Mouse (Mus musculus): ENCODE data around the gene Coro1b.

The Coro1b gene

DNA sequence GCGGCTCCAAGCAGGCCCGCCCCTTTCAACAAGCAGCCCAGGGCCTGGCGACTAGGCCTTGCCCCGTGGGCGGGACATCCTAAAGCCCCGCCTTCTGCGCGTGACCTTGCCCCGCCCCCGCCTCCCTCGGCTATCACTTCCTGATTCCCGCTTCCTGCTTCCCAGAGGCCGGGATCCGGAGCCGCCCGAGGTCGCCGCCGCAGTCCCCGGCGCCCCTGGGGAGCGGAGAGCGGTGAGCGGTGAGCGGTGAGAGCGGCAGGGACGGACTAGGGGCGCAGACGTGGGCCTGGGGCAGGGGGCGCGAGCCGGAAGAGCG lies at the start of gene Coro1b:
Gene Coro1b (plus strand): TSS at position 129 of the 316 bp plus-strand sequence.
- DNase-seq = peak; percentile 96

DNA sequence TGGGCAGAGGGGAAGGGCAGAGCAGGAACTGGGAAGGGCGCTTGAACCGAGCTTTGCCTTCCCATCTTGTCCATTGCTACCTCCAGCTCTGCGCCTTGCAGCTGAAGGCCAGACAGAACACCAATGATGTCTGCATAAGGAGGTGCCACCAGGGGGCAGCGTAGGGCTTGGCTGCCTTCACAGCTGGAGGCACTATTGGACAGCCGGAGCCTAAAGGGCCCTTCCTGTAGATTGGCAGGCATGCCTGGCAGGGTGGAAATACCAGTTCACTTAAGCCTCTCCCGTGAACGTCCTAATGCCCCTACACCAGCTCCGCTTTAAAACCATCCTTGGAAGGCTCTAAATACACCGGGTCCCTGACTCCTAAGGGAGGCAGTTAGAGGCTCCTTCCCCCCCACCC lies 49.4 kb upstream of the Coro1b start:
- peak; percentile 94 for DNase-seq

DNA sequence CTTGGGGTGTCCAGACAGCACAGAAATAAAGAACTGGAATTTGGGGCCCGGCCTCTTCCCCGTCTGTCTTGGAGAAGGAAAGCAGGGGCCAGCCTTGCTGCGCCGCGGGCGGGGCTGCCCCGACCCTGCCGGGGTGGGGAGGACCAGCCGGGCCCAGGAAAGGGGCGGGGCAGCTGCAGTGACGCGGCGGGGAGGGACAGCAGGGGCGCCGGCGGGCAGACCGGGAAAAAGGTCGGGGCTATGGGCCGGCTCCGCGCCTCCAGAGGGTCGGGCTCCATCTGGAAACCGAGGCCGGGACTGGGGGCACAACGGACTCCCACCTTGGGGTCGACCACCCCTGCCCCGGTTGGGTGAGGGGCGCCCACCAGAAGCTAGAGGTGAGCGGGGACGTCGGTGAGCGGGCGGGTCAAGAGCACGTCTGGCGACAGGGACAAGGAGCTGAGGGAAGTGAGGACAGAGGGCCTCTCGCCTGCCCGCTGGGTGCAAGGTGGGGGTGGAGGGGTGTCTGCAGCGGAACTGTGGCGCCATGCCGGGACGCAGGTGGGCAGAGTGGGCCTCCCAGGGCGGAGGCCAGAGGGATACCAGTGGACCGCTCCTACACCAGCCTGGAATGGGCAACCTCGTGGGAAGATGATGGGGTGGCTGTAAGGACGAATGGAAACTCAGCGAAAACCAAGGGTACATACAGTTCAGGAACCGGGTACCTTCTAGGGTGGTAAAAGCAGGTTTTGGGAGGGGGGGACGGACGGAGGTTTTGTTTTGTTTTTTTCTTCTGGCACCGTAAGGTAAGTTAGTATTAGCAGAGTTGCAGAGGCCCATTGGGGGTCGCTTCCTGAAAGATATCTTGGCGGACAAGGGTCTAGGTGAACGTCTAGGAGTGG lies 48.3 kb upstream of the Coro1b start, which contains the start of gene Pitpnm1:
Gene Pitpnm1 (plus strand): TSS at position 162 of the 881 bp plus-strand sequence.
- DNase-seq = peak; percentile 60

DNA sequence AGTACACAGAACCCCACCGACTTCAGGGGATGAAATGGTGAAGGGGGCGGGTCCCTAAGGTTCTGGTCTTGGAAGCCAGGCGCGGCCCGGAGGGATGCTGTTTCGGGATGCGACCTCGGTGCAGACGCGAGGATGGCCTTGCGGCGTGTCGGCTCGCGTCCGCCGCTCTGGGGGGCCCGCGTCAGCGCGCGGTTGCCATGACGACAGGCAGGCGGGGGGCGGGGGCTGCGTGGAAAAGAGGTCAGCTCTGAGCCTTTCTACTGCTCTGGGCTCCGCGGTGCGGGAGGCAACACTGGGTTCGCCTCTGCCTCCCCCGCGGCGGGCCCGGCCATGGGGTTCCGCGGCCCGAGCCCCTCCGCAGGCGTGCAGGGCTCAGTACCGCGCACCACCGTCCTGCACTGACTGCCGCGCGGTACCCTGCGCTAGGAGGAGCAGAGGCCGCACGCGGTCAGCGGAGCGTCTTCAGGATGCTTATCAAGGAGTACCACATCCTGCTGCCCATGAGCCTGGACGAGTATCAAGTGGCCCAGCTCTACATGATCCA lies 47.6 kb upstream of the Coro1b start:
- peak; percentile 77 for DNase-seq

DNA sequence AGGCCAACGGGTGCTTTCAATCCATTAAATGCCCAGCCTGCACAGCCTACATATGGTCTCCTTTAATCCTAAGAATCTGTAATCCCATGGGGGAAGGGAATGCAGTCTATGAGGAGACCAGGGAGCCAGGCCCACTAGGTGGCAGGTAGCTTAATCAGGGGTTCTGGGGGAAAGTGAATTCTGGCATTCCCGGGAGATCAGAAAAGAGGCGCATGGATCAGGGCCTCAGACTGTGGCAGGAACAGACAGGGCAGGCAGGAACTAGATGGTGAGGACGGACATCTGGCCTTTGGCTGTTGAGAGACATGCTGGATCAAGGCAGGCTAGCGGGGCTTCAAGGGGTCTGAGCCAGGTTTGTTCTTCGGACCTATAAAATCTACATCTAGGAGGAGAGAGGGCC lies 47.0 kb upstream of the Coro1b start:
- no peak for DNase-seq

DNA sequence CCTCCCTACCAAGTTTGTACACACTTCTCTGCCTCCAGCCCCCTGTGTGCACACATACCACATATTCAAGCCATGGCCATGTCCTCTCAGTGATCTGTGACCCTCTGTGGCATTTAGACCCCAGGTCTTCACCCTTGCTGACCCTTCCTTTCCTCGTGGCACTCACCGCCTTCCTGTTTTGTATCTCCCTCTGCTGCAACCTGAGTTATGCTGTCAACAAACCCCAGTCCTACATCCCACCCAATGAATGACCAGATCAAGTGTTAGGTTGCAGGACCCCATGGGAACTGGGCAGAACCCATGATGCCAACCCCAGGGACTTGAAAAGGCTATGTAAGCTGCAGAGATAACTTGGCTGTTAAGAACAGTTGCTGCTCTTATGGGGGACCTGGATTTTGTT lies 46.4 kb upstream of the Coro1b start:
- DNase-seq = no peak

DNA sequence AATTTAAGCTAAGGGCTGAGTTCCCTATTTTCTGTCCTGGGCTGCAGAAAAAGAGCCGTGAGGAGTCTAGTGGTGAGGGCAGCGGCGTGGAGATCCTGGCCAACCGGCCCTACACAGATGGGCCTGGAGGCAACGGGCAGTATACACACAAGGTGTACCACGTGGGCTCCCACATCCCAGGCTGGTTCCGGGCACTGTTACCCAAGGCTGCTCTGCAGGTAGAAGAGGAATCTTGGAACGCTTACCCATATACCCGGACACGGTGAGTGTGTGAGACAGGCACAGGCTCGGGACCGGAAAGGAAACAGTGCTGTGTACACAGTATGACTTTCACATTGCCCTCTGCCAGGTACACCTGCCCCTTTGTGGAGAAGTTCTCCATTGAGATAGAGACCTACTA lies 45.8 kb upstream of the Coro1b start:
- no peak for DNase-seq

DNA sequence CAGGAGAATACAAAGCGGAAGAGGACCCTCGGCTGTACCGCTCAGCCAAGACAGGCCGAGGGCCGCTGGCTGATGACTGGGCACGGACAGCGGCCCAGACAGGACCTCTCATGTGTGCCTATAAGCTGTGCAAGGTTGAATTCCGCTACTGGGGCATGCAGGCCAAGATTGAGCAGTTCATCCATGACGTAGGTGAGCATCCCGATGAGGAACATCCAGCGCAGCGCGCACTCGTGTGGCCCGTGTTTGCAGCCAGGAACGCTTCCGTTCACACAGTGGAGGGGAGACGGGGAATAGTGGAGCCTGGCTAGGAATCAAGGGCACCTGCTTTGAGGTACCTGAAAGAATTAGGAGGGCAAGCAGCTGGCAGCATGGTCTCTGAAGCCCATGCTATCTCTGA lies 45.1 kb upstream of the Coro1b start:
- no peak for DNase-seq

DNA sequence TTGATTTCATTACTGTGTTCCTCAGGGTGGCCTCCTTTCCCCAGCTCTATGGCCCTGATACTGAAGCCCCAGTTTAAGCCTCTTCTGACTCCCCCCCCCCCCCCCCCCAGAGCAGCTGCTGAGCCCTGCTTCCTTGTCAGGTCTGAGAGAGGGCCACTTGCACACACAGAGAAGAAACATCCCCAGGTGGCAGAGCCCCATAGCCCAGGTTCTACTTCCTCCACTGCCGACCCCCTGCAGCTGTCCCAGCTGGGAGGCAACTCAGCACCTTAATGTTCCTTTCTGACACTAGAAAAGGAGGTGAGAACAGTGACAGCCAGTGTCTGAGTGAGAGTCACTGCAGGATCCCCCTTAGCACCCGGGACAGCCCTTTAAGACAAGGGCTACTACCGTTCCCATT lies 44.6 kb upstream of the Coro1b start:
- DNase-seq = no peak

DNA sequence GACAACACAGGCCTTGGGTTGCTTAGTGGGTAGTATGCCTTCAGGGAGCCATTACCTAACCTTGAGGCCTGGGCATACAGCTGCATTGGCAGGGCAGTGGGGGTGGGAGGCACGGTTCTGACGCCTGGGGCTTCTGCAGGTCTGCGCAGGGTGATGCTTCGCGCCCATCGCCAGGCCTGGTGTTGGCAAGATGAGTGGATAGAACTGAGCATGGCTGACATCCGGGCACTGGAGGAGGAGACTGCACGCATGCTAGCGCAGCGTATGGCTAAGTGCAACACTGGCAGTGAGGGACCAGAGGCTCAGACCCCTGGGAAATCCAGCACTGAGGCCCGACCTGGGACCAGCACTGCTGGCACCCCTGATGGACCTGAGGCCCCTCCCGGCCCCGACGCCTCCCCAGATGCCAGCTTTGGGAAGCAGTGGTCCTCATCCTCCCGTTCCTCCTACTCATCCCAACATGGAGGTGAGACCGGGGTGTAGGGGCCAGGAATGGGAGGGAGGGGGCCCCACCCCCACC lies 43.7 kb upstream of the Coro1b start:
- no peak for DNase-seq

DNA sequence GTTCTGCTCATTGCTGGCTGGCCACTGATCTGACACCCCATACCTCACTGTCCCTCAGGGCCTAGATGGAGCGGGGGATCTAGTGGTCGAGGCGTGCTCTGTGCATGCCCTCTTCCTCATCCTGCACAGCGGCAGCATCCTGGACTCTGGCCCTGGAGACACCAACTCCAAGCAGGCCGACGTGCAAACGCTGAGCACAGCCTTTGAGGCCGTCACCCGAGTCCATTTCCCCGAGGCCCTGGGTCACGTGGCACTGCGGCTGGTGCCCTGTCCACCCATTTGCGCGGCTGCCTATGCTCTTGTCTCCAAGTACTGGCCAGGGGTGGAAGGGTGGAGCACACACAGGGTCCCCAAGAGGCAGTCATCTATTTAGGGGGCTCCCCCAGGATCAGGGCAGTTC lies 41.8 kb upstream of the Coro1b start:
- DNase-seq = no peak

DNA sequence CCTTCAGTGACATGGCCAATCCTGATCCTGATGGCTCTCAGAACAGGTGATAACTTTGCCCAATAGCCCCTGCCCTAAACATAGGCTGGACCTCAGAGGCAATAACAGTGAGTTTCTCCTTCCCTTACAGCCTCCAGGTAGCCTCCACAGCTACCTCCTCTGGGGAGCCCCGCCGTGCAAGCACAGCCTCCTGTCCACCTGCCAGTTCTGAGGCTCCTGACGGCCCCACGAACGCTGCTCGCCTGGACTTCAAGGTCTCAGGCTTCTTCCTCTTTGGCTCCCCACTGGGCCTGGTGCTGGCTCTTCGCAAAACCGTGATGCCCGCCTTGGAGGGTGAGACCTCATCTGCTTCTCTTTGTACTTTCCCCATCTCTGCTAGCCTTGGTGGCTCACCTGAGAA lies 39.9 kb upstream of the Coro1b start:
- DNase-seq = no peak

DNA sequence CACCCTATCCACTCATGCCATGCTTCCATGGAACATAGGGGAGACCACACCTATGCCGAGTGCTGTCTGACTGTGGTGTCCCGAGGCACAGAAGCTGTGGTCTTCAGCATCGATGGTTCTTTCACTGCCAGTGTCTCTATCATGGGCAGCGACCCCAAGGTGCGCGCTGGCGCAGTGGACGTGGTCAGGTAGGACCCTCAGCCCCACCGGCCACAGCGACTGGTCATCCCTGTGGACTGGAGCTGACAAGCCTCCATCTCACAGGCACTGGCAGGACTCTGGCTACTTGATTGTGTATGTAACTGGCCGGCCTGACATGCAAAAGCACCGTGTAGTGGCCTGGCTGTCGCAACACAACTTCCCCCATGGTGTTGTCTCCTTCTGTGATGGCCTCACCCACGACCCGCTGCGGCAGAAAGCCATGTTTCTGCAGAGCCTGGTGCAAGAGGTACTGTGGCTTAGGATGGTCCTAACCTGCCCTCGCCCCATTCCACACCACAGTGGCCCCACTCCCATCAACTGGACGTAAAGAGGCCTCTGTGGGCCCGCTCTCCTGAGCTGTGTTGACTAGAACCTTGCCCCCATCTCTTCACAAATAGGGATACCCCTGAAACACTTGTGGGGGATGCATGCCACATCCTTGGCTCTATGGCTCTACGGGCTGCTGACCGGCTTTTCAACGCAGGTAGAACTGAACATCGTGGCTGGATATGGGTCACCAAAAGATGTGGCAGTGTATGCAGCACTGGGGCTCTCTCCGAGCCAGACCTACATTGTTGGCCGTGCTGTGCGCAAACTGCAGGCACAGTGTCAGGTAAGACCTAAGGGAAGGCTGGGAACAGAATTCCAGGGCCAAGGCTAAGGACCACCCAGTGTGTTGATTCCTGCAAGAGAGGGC lies 36.1 kb upstream of the Coro1b start:
- no peak for DNase-seq

DNA sequence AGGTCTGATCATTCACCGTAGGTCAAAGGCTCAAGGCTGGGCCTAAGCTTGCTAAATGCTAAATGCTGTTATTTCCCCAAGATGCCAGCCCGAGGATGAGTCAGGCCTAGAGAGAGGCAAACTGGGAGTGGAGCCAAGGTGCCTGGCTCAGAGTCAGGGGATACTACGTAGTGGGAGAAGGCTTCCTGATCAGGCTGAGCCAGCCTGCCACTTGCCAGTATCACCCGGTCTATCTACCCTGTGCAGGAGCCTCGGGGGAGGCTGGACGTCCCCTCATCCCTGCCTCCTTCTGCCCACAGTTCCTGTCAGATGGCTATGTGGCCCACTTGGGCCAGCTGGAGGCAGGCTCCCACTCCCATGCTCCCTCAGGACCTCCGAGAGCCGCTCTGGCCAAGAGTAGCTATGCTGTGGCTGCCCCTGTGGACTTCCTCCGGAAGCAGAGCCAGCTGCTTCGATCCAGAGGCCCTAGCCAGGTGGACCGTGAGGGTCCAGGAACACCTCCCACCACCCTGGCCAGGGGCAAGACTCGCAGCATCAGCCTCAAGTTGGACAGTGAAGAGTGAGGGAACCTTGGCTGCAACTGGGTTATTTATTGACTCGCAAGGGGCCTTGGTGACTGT lies 35.1 kb upstream of the Coro1b start:
- peak; percentile 81 for DNase-seq

DNA sequence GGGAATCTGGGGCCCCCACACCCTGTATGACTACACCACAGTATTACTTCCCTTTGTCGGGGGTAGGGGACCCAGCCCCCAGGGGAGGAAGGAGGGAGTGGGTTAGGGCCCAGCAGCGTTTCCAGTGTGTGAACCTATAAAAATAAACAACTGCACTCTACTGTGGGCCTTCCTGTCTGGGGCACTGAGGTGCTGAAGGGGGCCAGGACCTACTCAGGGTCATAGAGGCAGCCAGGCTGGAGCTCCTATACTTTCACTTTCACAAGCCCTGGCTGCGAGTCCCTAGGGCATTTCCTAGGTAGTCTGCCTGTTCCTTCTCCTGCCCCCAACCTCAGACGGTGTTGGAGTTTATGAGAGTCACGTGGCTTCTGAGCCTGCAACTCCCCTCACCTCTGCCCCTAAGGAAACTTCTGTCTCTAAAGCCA lies 34.6 kb upstream of the Coro1b start:
- no peak for DNase-seq

DNA sequence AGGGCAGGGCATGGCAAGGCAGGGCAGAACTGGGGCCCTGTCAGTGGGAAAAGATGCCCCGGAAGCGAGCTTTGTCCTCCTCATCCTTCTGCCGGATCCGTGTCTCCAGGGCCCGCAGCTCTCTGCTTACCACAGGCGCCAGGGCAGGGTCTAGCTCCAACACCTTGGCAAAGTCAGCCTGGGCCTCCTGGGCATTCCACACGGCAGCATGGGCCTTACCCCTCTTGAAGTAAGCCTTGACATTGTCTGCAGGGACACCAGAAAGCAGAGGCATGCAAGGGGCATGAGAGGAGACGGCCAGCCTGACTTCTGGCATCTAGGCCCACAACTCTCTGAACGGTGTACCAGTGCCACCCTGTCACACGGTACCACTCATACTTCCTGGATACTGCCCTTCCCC lies 33.9 kb upstream of the Coro1b start:
- no peak for DNase-seq

DNA sequence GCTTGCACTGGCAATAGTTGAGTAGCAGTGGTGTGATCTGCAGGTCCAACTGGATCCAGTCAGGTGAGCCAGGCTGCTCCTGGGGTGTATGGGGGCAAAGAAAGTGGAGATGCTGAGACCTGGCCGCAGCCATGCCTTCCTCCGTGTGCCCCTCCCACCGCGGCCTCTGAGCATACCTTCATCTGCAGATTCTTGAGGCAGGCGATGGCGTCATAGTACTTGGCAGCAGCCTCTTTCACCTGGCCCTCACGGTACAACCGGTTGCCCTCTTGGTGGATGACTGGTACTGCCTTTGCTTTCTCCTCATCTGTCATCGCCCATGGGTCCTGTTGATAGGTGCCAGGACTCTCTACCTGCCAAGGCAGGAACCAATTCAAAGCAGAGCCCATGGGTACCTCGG lies 33.3 kb upstream of the Coro1b start:
- no peak for DNase-seq

DNA sequence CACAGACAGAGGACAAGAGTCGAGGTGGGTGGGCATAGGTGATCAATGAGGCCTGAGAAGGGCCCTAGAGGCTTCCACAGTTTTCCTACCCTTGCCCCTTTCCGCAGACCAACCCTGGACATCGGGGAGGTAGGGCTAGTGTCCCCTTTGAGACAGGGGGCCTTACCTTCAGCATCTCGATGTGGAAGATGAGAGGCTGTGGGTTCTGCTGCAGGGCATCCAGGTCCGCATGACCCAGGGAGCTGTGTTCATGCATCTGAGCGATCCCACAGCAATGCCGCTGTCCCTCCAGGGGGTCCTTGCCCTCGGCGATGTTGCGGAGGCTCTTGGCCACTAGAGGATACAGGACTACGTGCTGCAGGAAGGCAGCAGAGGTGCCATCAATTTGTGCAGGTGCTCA lies 32.6 kb upstream of the Coro1b start:
- DNase-seq = no peak

DNA sequence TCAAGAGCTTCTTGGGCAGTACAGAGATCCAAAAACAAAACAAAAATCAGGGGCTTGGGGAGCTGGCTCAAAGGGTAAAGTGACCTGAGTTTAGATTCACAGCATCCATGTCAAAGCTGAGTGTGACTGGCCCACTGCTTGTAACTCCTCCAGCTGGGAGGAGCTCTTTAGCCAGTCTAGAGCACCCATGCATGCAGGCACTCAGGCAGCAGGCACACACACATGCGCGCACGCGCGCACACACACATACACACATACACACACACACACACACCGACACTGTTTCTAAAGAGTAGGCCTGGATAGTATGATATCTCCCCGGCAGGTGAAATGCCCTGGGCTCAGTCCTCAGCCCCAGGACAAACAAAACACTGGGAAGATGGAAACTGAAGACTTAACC lies 31.4 kb upstream of the Coro1b start:
- DNase-seq = no peak

DNA sequence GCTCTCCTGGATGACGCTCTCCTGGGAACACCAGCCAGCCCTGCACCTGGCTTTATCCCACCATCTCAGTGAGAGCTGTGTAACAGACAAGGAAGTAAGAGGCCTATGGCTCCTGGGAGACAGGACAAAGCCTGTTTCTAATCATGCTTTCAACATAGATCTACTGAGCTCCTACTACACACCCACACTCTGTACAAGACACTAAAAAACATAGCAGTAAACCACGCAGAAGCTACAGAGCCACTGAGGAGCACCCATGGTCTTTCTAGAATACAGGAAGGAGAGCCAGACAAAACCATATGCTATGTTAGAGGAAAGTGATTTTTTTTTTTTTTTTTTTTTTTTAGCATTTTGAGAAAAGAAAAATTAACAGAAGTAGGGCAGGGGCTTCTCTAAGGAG lies 30.1 kb upstream of the Coro1b start:
- DNase-seq = no peak

DNA sequence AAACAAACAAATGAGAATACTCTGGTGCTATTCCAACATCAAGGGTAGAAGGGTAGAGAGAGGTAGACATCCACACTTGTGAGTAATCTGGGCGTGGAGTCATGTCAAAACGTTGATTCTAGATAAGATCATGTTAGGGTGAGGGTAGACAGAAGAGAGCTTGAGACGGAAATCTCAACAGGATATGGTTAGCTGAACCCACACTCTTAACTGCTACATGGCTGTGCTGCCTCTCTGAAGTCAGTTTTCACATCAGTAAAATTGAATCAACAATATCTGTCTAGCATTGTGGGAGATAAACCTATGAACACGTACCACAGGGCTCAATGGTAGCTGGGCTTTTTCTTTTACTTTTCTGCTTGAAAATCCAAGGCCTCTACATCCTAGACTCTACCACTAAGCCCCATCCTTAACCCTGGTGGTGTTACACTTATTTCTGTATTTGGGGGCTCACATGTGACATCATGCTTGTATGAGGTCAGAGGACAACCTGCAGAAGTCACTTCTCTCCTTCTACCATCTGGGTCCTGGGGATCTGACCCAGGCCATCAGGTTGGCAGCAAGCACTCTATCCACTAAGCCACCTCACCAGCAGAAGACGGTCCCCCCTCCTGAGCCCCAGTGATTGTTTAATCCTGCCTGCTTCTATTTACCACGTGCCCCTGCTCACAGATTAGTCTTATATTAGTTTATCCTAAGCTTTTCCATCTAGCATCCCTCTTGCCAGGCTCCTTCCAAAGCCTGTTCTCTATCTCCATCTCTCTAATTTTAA lies 28.5 kb upstream of the Coro1b start:
- DNase-seq = no peak

DNA sequence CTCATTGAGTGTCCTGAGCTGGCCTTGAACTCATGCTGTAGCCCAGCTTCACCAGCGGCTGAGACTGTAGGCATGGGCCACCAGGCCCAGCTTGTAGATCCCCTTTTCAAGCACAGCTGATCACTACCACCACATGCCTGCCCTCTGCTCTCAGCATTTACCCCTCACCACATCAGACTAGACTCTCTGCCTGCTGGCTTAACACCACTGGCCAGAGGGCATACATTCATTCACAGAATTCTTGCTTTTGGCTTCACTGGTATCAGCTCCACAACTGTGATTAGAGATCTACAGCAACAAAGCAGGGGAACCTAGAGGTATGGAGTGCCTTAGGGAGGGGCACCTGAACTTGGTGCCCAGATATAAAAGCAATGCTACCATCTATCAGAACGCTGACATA lies 27.9 kb upstream of the Coro1b start:
- DNase-seq = no peak

All from right cerebral cortex, postnatal 14 days (tissue).